In the genomic region with DNA sequence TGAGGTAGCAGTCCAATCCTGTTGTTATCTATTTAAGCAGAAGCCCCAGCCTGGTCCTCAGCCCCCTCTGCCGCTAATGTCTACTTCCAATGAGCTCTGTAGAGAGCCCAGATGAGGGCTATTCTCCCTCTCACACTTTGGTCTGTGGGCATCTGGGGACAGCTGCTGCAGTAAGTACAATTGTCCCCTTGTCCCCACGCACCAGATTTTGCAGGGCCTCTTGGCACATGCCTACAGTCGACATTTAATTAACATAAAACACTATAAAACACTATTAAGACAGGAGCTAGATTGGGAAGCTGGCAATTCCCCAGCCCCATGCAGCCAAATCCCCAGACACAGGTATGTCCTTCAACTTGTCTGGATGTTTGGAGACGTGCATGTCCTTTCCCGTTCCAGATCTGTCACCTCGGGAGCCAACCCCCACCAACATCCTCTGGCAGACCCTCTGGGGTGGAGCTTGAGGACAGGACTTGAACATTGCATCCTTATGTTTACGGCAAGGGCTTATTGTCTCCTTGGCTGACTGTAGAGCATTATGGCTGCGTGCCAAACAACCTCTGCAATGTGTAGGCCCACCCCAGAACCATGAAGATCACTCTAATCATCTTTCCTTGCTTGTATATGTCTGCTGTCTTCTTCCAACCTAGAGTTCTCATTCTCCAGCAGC, we compare ENCODE assay signal across 11 mouse cellular contexts.
DNase-seq lines count a peak whose midpoint lies in the region; ATAC-seq lines count a peak whose summit lies in the region.
"Had no signal": no experiment of that assay in that cellular context is flagged by ENCODE, and none has a peak within 500 bp of the region (broad histone marks: within the 10 kb centered on the region; RNA-seq: fewer than 3 reads in every experiment).

No protein-coding gene starts in this region.

- H3K9me3 ChIP-seq in heart, embryonic 10.5 days: no peaks in the 10 kb centered on the region
- H3K9me3 ChIP-seq: forebrain, embryonic 12.5 days; liver, embryonic 15.5 days had no signal

- ATAC-seq in megakaryocyte-erythroid progenitor cell, adult 5-6 weeks (replicated peaks; ENCODE audit: low FRiP score, low TSS enrichment, poor library complexity, severe bottlenecking): no peak
- ATAC-seq: activated CD4-positive, CD25-positive, alpha-beta regulatory T cell, adult 4 months had no signal

- H3K4me1 ChIP-seq in heart, embryonic 10.5 days: peaks cover 3% of the 10 kb centered on the region; the same call in 1 of the 2 replicates
- H3K4me1 ChIP-seq: forebrain, embryonic 12.5 days; liver, embryonic 15.5 days had no signal

- intact Hi-C loops in left cerebral cortex, postnatal 14 days (cut with DNase I): no loop called here

- H3K4me3 ChIP-seq in heart, embryonic 10.5 days: no peak overlapping the region
- H3K4me3 ChIP-seq: forebrain, embryonic 12.5 days; liver, embryonic 15.5 days had no signal

- WGBS in heart, embryonic 10.5 days: 77% methylated on average over 8 of the region's 8 CpGs

- H3K36me3 ChIP-seq in heart, embryonic 10.5 days: no peaks in the 10 kb centered on the region
- H3K36me3 ChIP-seq: forebrain, embryonic 12.5 days; liver, embryonic 15.5 days had no signal

- H3K27ac ChIP-seq in heart, embryonic 10.5 days: no peak overlapping the region
- H3K27ac ChIP-seq: forebrain, embryonic 12.5 days; liver, embryonic 15.5 days had no signal

- H3K27me3 ChIP-seq in heart, embryonic 10.5 days (ENCODE audit: insufficient read depth, poor library complexity, severe bottlenecking): no peaks in the 10 kb centered on the region
- H3K27me3 ChIP-seq: forebrain, embryonic 12.5 days; liver, embryonic 15.5 days had no signal

- DNase-seq in heart, adult 18-20 months: peak; percentile 56 to 62
- no peak for DNase-seq in heart, embryonic 10.5 days (ENCODE audit: low spot score)
- DNase-seq in adrenal gland, postnatal 25 days: peak; percentile 4
- DNase-seq in frontal cortex, postnatal 10 days (ENCODE audit: low spot score in 2 of 2): peak; percentile 16 to 19
- DNase-seq in left cerebral cortex, postnatal 14 days (ENCODE audit: low spot score in 2 of 2): peak; percentile 26 to 53
- no peak for DNase-seq in thymus, postnatal 4 days
- DNase-seq: kidney, postnatal 10 days had no signal

Comparison
In these comparisons a context has a peak if more than half of its experiments do, and no peak if none do; other contexts are left out.
1. DNase-seq: peak in heart, adult 18-20 months (2 of 2), adrenal gland, postnatal 25 days (single experiment), frontal cortex, postnatal 10 days (2 of 2) and left cerebral cortex, postnatal 14 days (2 of 2); none in heart, embryonic 10.5 days (single experiment) and thymus, postnatal 4 days (single experiment).